Mouse (Mus musculus) liver, embryonic 15.5 days (tissue): Measurements from ENCODE around the gene Ucp3. TPM values are rescaled to one million over a fixed set of nuclear protein-coding genes. Genes with fewer than 3 reads are reported as not detected.

Source experiments
- ATAC-seq: fragments of 200-750 bp; cut with Nextera tagmentation; 2 replicates; pipeline ENCODE4 v1.8.0; 2017; ENCODE audit warnings: moderate number of reproducible peaks, mild to moderate bottlenecking, moderate library complexity; ENCODE audit not compliant: insufficient read depth
- H3K27ac ChIP-seq: fragments of 300-500 bp; sonication (generic); replicated peaks from 2 replicates; pipeline ENCODE4 v1.5.1; 2015; ENCODE audit warnings: mild to moderate bottlenecking, inconsistent platforms
- H3K27me3 ChIP-seq: fragments of 300-500 bp; sonication (generic); 2 replicates; pipeline ENCODE4 v1.6.1; 2015; ENCODE audit warnings: mild to moderate bottlenecking, inconsistent platforms
- H3K36me3 ChIP-seq: fragments of 300-500 bp; sonication (generic); replicated peaks from 2 replicates; pipeline ENCODE4 v1.6.1; 2015; ENCODE audit warnings: moderate library complexity, mild to moderate bottlenecking, inconsistent platforms
- H3K4me1 ChIP-seq: fragments of 300-500 bp; sonication (generic); replicated peaks from 2 replicates; pipeline ENCODE4 v1.6.1; 2015; ENCODE audit warnings: inconsistent platforms
- H3K4me2 ChIP-seq: fragments of 300-500 bp; sonication (generic); 2 replicates; pipeline ENCODE4 v1.6.1; 2015; ENCODE audit warnings: moderate library complexity, mild to moderate bottlenecking, inconsistent platforms
- H3K4me3 ChIP-seq: fragments of 300-500 bp; sonication (generic); replicated peaks from 2 replicates; pipeline ENCODE4 v1.5.1; 2015; ENCODE audit warnings: mild to moderate bottlenecking, inconsistent platforms
- H3K9ac ChIP-seq: fragments of 300-500 bp; sonication (generic); 2 replicates; pipeline ENCODE4 v1.6.1; 2015; ENCODE audit warnings: moderate library complexity, mild to moderate bottlenecking, inconsistent platforms
- H3K9me3 ChIP-seq: fragments of 300-500 bp; sonication (generic); replicated peaks from 2 replicates; pipeline ENCODE4 v1.6.1; 2016; ENCODE audit warnings: inconsistent platforms
- WGBS: fragments of 180-500 bp; shearing (Covaris S2); methylation state at CpG from one replicate; pipeline ENCODE4 v1.1.7; 2015; ENCODE audit warnings: mixed read lengths; ENCODE audit not compliant: insufficient replicate concordance; 5-methylcytosine and 5-hydroxymethylcytosine counted together
- polyA plus RNA-seq: library from polyadenylated mRNA; unstranded; fragments of >200 nt; fragmentation: Nextera tagmentation; extraction: Ambion mirVana; gene quantifications from 2 replicates; pipeline ENCODE4 v1.2.1, GENCODE M21; 2015

Gene Ucp3
- polyA plus RNA-seq, result 0.06 TPM in 1 of 2 replicates, not detected in the other

DNA sequence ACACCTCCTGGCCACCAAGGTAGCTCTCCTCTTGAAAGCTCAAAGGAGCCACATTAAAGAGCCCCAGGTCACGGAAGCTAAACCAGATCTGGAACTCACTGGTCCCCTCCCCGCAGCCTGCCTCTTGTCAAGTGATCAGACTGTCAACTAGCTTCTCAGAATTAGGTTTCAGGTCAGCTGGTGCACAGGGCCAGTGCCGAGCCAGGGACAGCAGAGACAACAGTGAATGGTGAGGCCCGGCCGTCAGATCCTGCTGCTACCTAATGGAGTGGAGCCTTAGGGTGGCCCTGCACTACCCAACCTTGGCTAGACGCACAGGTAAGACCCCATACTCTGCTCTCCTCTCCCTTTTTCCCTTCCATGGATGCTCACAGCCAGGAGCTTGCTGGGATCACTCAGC, at the start of gene Ucp3:
Gene Ucp3, plus strand, starts transcription at position 214 of the 400 bp plus-strand sequence.
- H3K4me3 ChIP-seq, result no peak within 1 kb of the TSS
- peaks cover 20% of the 10 kb centered on the region; the same call in 1 of the 2 replicates for H3K36me3 ChIP-seq
- no peak within 1 kb of the TSS for H3K9ac ChIP-seq
- no peak for ATAC-seq
- H3K4me2 ChIP-seq, result no peak within 1 kb of the TSS
- H3K9me3 ChIP-seq, result no peaks in the 10 kb centered on the region
- H3K4me1 ChIP-seq, result peaks cover 39% of the 10 kb centered on the region
- 82% methylated on average over 6 of the region's 6 CpGs for WGBS
- no peaks in the 10 kb centered on the region for H3K27me3 ChIP-seq
- H3K27ac ChIP-seq, result 0 out of 2 replicates have a peak within 1 kb of the TSS, but pooled peaks have one; percentile 100

DNA sequence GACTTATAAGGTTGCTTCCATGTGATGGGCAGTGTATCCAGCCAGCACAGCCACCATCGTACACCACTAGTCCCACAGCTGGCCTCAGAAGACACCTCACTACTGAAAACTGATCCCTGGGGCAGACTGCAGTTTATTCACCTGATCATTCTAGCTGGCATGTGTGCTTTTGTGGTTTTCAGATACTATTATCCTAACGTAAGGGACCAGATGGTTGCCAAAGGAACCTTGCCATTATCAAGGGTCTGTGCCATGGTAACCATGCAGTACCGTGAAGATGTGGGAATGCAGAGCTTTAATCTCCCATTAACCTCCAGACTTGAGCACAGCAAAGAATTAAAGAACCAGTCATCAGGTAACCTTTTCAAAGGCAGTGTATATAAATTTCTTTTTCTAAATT, 47.0 kb upstream of the Ucp3 start:
- no peak overlapping the region for H3K4me3 ChIP-seq
- peaks cover 78% of the 10 kb centered on the region for H3K36me3 ChIP-seq
- ATAC-seq, result no peak
- no peaks in the 10 kb centered on the region for H3K9me3 ChIP-seq
- no peak overlapping the region for H3K4me2 ChIP-seq
- H3K27me3 ChIP-seq, result no peaks in the 10 kb centered on the region
- no peak overlapping the region for H3K9ac ChIP-seq
- H3K27ac ChIP-seq, result no peak overlapping the region
- peaks cover 5% of the 10 kb centered on the region; the same call in 1 of the 2 replicates for H3K4me1 ChIP-seq
- WGBS, result 76% methylated on average over 3 of the region's 3 CpGs

DNA sequence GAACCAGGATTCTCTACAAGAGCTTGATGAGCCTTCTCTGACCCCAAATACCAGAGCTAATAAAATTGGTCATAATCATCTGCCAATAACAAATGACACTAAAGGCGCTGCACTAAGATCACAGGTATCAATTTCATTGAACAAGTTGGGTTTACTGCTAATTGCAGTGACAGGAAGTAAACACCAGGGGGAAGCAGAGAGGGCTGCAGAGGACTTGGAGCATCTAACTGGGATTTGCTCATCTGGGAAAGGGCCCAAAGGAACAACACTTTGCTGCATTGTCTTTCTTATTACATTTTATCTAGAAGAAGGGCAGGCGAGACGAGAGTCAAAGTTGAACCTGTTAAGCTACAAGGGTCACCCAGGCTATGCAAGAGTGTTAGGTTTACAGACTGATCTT, 43.7 kb upstream of the Ucp3 start:
- WGBS, result 48% methylated on average over 3 of the region's 3 CpGs
- Histone ChIP-seq H3K36me3 (peaks cover 87% of the 10 kb centered on the region), H3K9ac (no peak overlapping the region), H3K4me3 (no peak overlapping the region), H3K4me1 (peaks cover 5% of the 10 kb centered on the region), H3K4me2 (no peak overlapping the region), H3K27me3 (no peaks in the 10 kb centered on the region), H3K9me3 (no peaks in the 10 kb centered on the region), H3K27ac (no peak overlapping the region)
- ATAC-seq, result no peak

DNA sequence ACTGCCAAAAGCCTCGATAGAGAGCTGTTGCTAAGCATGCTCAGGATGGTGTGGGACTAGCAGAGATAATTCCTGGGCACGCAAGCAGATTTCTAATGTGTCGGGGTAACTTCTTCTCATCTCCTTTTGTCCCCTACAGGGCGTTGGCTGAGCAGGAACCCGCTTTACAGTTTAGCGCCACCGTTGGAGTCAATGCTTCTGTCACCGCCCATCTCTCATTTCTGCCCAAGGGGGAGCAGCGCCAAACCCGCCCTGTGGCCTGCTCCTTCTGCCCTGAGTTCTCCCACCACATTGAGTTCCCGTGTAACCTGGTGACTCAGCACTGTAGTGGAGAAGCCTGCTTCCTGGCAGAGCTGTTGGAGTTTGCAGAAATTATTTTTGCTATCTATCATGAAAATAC, 42.9 kb upstream of the Ucp3 start:
- peak overlapping the region; percentile 22 for H3K27ac ChIP-seq

GRCm38 (mm10) chr7:100431103-100431502, 41.7 kb upstream of the Ucp3 start:
- Histone ChIP-seq H3K4me1 (peaks cover 5% of the 10 kb centered on the region), H3K36me3 (peaks cover 84% of the 10 kb centered on the region), H3K27ac (no peak overlapping the region), H3K9ac (no peak overlapping the region), H3K4me3 (no peak overlapping the region), H3K9me3 (no peaks in the 10 kb centered on the region), H3K4me2 (no peak overlapping the region), H3K27me3 (no peaks in the 10 kb centered on the region)
- ATAC-seq, result no peak
- 71% methylated on average over 5 of the region's 5 CpGs for WGBS

More for the DNA sequence above, 42.9 kb upstream of the Ucp3 start:
- H3K9ac ChIP-seq, result no peak overlapping the region
- H3K4me1 ChIP-seq, result peaks cover 5% of the 10 kb centered on the region
- H3K9me3 ChIP-seq, result no peaks in the 10 kb centered on the region
- peaks cover 84% of the 10 kb centered on the region for H3K36me3 ChIP-seq
- 75% methylated on average over 11 of the region's 11 CpGs for WGBS
- no peak for ATAC-seq
- H3K4me3 ChIP-seq, result no peak overlapping the region
- H3K4me2 ChIP-seq, result no peak overlapping the region
- no peaks in the 10 kb centered on the region for H3K27me3 ChIP-seq

GRCm38 (mm10) chr7:100433295-100433694, 39.5 kb upstream of the Ucp3 start:
- peaks cover 5% of the 10 kb centered on the region for H3K4me1 ChIP-seq
- ATAC-seq, result no peak
- no peaks in the 10 kb centered on the region for H3K27me3 ChIP-seq
- WGBS, result 90% methylated on average over 6 of the region's 6 CpGs
- no peak overlapping the region for H3K9ac ChIP-seq
- no peak overlapping the region for H3K4me3 ChIP-seq
- no peaks in the 10 kb centered on the region for H3K9me3 ChIP-seq
- H3K27ac ChIP-seq, result no peak overlapping the region
- H3K36me3 ChIP-seq, result peaks cover 86% of the 10 kb centered on the region
- no peak overlapping the region for H3K4me2 ChIP-seq

DNA sequence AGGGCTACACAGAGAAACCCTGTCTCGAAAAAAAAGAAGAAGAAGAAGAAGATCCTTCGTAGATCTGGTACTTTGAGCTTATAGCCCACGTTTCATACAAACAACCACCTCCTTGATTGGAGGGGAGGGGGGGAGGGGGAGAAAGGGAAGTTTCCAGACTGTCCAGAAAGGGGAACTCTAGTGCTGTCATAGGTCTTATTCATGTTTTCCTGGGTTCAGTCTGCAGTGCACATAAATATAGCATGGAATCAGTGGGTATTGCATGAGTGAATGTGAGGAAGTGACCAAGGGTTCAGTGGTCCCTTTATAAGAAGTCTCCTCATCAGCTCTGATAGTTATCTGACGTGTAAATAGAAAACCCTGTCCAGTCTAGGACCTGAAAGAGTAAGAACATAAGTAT, 29.1 kb upstream of the Ucp3 start:
- Histone ChIP-seq H3K4me1 (no peaks in the 10 kb centered on the region; the same call in 1 of the 2 replicates), H3K27ac (no peak overlapping the region), H3K9ac (no peak overlapping the region), H3K4me3 (no peak overlapping the region), H3K36me3 (peaks cover 79% of the 10 kb centered on the region), H3K27me3 (no peaks in the 10 kb centered on the region), H3K4me2 (no peak overlapping the region), H3K9me3 (no peaks in the 10 kb centered on the region)
- WGBS, result 37% methylated on average over 4 of the region's 4 CpGs
- ATAC-seq, result no peak

- H3K9ac ChIP-seq, result no peak overlapping the region
- no peak overlapping the region for H3K4me2 ChIP-seq
- H3K27me3 ChIP-seq, result no peaks in the 10 kb centered on the region
- H3K4me3 ChIP-seq, result no peak overlapping the region
- no peaks in the 10 kb centered on the region; the same call in 1 of the 2 replicates for H3K4me1 ChIP-seq
- no peaks in the 10 kb centered on the region for H3K9me3 ChIP-seq
- ATAC-seq, result no peak
- peaks cover 84% of the 10 kb centered on the region for H3K36me3 ChIP-seq
- H3K27ac ChIP-seq, result no peak overlapping the region
- 94% methylated on average over 5 of the region's 5 CpGs for WGBS
These were observed 26.5 kb upstream of the Ucp3 start for GRCm38 (mm10) chr7:100446271-100446670.

- Histone ChIP-seq H3K4me3 (no peak overlapping the region), H3K27ac (no peak overlapping the region), H3K36me3 (peaks cover 86% of the 10 kb centered on the region), H3K9ac (no peak overlapping the region), H3K4me1 (no peaks in the 10 kb centered on the region; the same call in 1 of the 2 replicates), H3K4me2 (no peak overlapping the region), H3K9me3 (no peaks in the 10 kb centered on the region), H3K27me3 (no peaks in the 10 kb centered on the region)
- 87% methylated on average over 12 of the region's 12 CpGs for WGBS
- no peak for ATAC-seq
These were observed 24.3 kb upstream of the Ucp3 start for GRCm38 (mm10) chr7:100448530-100448929.

GRCm38 (mm10) chr7:100448985-100449384, 23.8 kb upstream of the Ucp3 start:
- peaks cover 86% of the 10 kb centered on the region for H3K36me3 ChIP-seq
- H3K27me3 ChIP-seq, result no peaks in the 10 kb centered on the region
- H3K9me3 ChIP-seq, result no peaks in the 10 kb centered on the region
- H3K4me3 ChIP-seq, result no peak overlapping the region
- no peaks in the 10 kb centered on the region; the same call in 1 of the 2 replicates for H3K4me1 ChIP-seq
- H3K9ac ChIP-seq, result no peak overlapping the region
- 50% methylated on average over 3 of the region's 3 CpGs for WGBS
- H3K4me2 ChIP-seq, result no peak overlapping the region
- H3K27ac ChIP-seq, result no peak overlapping the region
- ATAC-seq, result no peak

- Histone ChIP-seq H3K4me3 (no peak overlapping the region), H3K4me2 (peak overlapping the region; percentile 39), H3K4me1 (peaks cover 59% of the 10 kb centered on the region), H3K9ac (peak overlapping the region; percentile 45), H3K27ac (peak overlapping the region; percentile 100), H3K36me3 (peaks cover 66% of the 10 kb centered on the region), H3K27me3 (no peaks in the 10 kb centered on the region), H3K9me3 (no peaks in the 10 kb centered on the region)
- 24% methylated on average over 1 of the region's 1 CpGs for WGBS
- peak; percentile 88 for ATAC-seq
These were observed 14.6 kb upstream of the Ucp3 start for GRCm38 (mm10) chr7:100458153-100458552.

GRCm38 (mm10) chr7:100459862-100460261, 12.9 kb upstream of the Ucp3 start:
- Histone ChIP-seq H3K9me3 (no peaks in the 10 kb centered on the region), H3K27ac (peak overlapping the region; percentile 100), H3K27me3 (no peaks in the 10 kb centered on the region), H3K4me3 (no peak overlapping the region), H3K4me1 (peaks cover 76% of the 10 kb centered on the region), H3K4me2 (no peak overlapping the region), H3K9ac (no peak overlapping the region), H3K36me3 (peaks cover 60% of the 10 kb centered on the region)
- ATAC-seq, result no peak
- 78% methylated on average over 3 of the region's 3 CpGs for WGBS
